Mouse (Mus musculus) testis, adult 2 months (tissue): ENCODE results near the gene Hcn3. TPM values are rescaled to one million over a fixed set of nuclear protein-coding genes. Genes with fewer than 3 reads are reported as not detected.

Source experiments
- H3K27ac ChIP-seq: fragments of 200-500 bp; 2 replicates; pipeline ENCODE4 v1.5.1; 2012; ENCODE audit warnings: low read depth, low read length; ENCODE audit not compliant: control insufficient read depth, insufficient read depth
- H3K27me3 ChIP-seq: fragments of 200-500 bp; 2 replicates; pipeline ENCODE4 v1.6.1; 2012; ENCODE audit warnings: mild to moderate bottlenecking, low read length, moderate library complexity; ENCODE audit not compliant: control insufficient read depth, insufficient read depth
- H3K36me3 ChIP-seq: fragments of 200-500 bp; 2 replicates; pipeline ENCODE4 v1.6.1; 2012; ENCODE audit warnings: mild to moderate bottlenecking, low read length; ENCODE audit not compliant: control insufficient read depth, insufficient read depth
- H3K4me1 ChIP-seq: fragments of 200-500 bp; 2 replicates; pipeline ENCODE4 v1.6.1; 2012; ENCODE audit warnings: low read length; ENCODE audit not compliant: control insufficient read depth, insufficient read depth
- H3K4me3 ChIP-seq: fragments of 200-500 bp; 2 replicates; pipeline ENCODE4 v1.5.1; 2012; ENCODE audit warnings: low read depth, mild to moderate bottlenecking, low read length, moderate library complexity, mixed read lengths; ENCODE audit not compliant: control insufficient read depth
- CTCF ChIP-seq: fragments of 200-500 bp; IDR thresholded peaks from 2 replicates; pipeline ENCODE4 v1.5.1; 2012; ENCODE audit warnings: low read depth, mild to moderate bottlenecking, inconsistent platforms, low read length, moderate library complexity; ENCODE audit not compliant: control insufficient read depth, insufficient read depth, insufficient replicate concordance
- POLR2A ChIP-seq: fragments of 200-500 bp; IDR thresholded peaks from 2 replicates; pipeline ENCODE4 v1.6.1; 2012; ENCODE audit warnings: low read depth, mild to moderate bottlenecking, inconsistent platforms, low read length, moderate library complexity; ENCODE audit not compliant: control insufficient read depth
- polyA plus RNA-seq: library from polyadenylated mRNA; depleted of rRNA; stranded (reverse); fragments of >200 nt; gene quantifications from 2 replicates; pipeline ENCODE4 v1.2.3, GENCODE M21; 2012; rRNA removed

The Hcn3 gene
- polyA plus RNA-seq = 1.7 and 2.2 TPM in 2 replicates

- peaks cover 13% of the 10 kb centered on the region for H3K4me1 ChIP-seq
- no peaks in the 10 kb centered on the region for H3K27me3 ChIP-seq
- H3K27ac ChIP-seq = no peak within 1 kb of the TSS
- peak within 1 kb of the TSS; percentile 69 for H3K4me3 ChIP-seq
- TF ChIP-seq POLR2A (no peak; the same call in 1 of the 2 replicates), CTCF (peak; percentile 34; the same call in 1 of the 2 replicates)
- no peaks in the 10 kb centered on the region for H3K36me3 ChIP-seq
These were observed at the start of gene Hcn3 for GRCm38 (mm10) chr3:89159616-89160344. Gene Hcn3, minus strand, starts transcription at chr3:89160196.

DNA sequence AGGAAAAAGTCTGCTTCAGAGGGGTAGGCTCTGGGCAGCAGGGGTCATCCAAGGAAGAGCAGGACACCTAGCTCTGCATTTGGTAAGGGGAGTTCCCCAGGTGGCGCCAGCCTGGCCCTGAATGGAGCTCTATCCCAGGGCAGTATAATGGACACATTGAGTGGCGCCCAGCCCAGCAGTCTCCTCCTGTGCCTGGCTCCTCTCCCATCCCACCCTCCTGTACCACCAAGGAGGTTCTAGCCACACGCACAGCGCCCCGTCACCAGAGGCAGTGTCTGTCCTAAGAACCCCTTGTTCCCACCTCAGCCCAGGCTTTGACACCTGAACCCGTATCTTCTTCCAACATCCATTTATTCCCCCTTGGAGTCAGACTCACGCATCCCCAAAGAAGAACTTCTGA, 49.7 kb upstream of the Hcn3 start:
- Histone ChIP-seq H3K4me1 (no peaks in the 10 kb centered on the region; the same call in 1 of the 2 replicates), H3K27ac (no peak overlapping the region), H3K36me3 (no peaks in the 10 kb centered on the region; the same call in none of the 2 replicates), H3K27me3 (no peaks in the 10 kb centered on the region), H3K4me3 (no peak overlapping the region)
- TF ChIP-seq POLR2A = no peak
- TF ChIP-seq CTCF = no peak

- TF ChIP-seq POLR2A (no peak), CTCF (no peak)
- Histone ChIP-seq H3K27ac (no peak overlapping the region), H3K36me3 (no peaks in the 10 kb centered on the region; the same call in none of the 2 replicates), H3K27me3 (no peaks in the 10 kb centered on the region), H3K4me3 (no peak overlapping the region), H3K4me1 (no peaks in the 10 kb centered on the region; the same call in 1 of the 2 replicates)
These were observed 48.7 kb upstream of the Hcn3 start for GRCm38 (mm10) chr3:89208736-89209135.

DNA sequence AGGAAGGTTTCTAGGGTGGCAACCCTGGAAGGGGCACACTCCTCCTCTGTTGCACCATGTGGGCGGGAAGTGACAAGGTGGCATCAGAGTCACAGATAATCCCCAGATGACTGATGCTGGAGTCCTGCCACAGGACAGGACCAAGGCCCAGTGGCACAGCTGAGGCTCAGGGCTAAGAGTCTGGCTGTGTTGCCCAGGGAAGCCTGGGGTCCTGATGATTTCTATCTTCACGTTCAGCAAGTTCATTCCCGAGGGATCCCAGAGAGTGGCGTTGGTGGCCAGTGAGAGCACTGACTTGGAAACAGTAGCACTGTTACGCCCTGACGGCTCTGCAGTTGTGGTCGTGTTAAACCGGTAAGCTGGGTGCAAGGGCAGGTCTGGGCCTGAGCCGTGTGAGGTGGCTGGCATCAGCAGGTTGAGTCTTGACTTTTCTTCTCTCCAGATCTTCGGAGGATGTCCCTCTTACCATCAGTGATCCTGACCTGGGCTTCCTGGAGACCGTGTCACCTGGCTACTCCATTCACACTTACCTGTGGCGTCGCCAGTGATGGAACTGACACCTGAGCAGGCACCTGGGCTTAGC, 48.2 kb upstream of the Hcn3 start:
- no peak for TF ChIP-seq CTCF
- no peak for TF ChIP-seq POLR2A
- no peaks in the 10 kb centered on the region for H3K27me3 ChIP-seq
- no peak overlapping the region for H3K4me3 ChIP-seq
- H3K27ac ChIP-seq = no peak overlapping the region
- H3K4me1 ChIP-seq = no peaks in the 10 kb centered on the region; the same call in 1 of the 2 replicates
- no peaks in the 10 kb centered on the region; the same call in none of the 2 replicates for H3K36me3 ChIP-seq

GRCm38 (mm10) chr3:89206695-89207094, 46.7 kb upstream of the Hcn3 start:
- no peak overlapping the region for H3K27ac ChIP-seq
- H3K27me3 ChIP-seq = no peaks in the 10 kb centered on the region
- no peak overlapping the region for H3K4me3 ChIP-seq
- no peaks in the 10 kb centered on the region; the same call in none of the 2 replicates for H3K36me3 ChIP-seq
- TF ChIP-seq POLR2A (no peak), CTCF (no peak)
- no peaks in the 10 kb centered on the region; the same call in 1 of the 2 replicates for H3K4me1 ChIP-seq

DNA sequence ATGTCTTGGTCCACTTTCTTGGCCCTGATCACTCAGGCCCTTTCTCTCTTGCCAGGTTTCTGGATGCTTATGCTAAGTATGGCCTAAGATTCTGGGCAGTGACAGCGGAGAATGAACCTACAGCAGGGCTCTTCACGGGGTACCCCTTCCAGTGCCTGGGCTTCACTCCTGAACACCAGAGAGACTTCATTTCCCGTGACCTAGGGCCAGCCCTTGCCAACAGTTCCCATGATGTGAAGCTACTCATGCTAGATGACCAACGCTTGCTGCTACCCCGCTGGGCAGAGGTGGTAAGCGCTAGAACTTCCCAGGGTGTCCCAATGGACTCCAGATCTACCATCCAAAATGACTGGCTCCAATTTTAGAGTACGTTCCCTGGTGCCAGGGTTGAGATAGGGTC, 46.1 kb upstream of the Hcn3 start:
- no peaks in the 10 kb centered on the region; the same call in none of the 2 replicates for H3K36me3 ChIP-seq
- no peak overlapping the region for H3K27ac ChIP-seq
- no peaks in the 10 kb centered on the region for H3K27me3 ChIP-seq
- TF ChIP-seq POLR2A = no peak
- no peak for TF ChIP-seq CTCF
- H3K4me3 ChIP-seq = no peak overlapping the region
- no peaks in the 10 kb centered on the region; the same call in 1 of the 2 replicates for H3K4me1 ChIP-seq

DNA sequence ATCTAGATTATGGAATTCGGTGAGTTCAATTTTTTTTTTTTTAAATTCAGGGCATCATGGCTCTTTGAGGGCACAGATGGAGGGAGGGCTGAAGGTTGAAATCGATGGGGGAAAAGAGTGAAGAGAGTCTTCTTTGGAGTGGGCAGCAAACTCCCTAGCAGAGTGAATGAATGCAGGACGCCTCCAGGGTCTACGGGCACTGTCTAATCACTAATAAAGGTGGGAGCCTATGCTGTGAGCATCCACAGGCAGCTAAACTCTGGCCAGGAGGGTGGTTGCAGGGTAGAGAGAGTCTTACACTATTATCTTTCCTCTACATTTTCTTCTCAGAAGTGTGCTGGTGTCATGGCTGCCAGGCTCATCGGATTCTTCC, 43.1 kb upstream of the Hcn3 start:
- TF ChIP-seq CTCF (no peak), POLR2A (no peak)
- H3K4me3 ChIP-seq = peak overlapping the region; percentile 80
- H3K36me3 ChIP-seq = no peaks in the 10 kb centered on the region; the same call in 1 of the 2 replicates
- no peaks in the 10 kb centered on the region for H3K4me1 ChIP-seq
- H3K27ac ChIP-seq = peak overlapping the region; percentile 45; the same call in 1 of the 2 replicates
- no peaks in the 10 kb centered on the region for H3K27me3 ChIP-seq
